Mouse (Mus musculus): ENCODE measurements around the gene Cdc6.

GRCm38 (mm10) chr11:98954373-98954772 lies 46.8 kb downstream of the Cdc6 start:
- TF ChIP-seq CTCF (IDR thresholded peaks at IDR 0.05; ENCODE audit: low read depth) (peak; percentile 72), EP300 (IDR thresholded peaks at IDR 0.05; ENCODE audit: low read depth) (no peak)
